Mouse (Mus musculus): ENCODE data around the gene Disp1. TPM values are rescaled to one million over a fixed set of nuclear protein-coding genes. Genes with fewer than 3 reads are reported as not detected.
A peak's percentile ranks its signal among the peaks of the same experiment; 100 is the strongest.

Gene Disp1
- polyA plus RNA-seq, 1 experiment from 2014 or later: 10.8 TPM

DNA sequence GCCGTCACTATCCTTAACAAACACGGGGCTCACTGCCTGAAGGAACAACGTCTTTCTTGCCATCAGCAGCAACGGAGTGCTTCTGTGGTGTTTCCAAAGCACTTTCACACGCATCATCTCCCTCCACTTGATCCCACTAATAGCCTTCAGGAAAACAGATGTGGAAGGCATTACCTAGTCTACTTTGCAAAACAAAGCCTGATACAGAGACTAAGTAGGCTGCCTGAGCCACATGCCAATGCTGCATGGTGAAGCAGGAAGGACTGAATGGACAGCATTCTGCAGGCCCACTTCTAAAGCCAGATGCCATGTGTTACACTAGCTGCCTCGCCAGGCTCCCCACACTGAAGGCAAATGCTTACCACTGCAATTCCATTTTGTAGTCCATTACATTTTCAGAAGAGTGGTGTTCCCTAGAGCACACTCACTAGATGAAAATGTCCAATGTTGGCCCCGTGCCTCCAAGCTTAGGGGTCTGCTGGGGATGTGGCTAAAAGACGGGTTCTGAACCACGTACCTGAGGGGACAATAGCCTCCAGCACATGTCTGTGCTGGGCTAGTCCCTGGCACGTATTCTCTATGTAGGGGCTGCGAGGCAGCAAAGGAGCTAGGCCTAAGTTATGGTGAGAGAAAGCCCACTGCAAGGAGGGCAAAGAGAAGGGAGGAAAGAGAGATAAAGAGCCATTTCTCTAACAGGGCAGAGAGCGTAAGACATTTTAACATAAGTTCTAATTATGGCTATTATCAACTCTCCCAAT, 80.6 kb downstream of the Disp1 start:
- Histone ChIP-seq H3K9me3 (no peaks in the 10 kb centered on the region), H3K36me3 (replicated peaks) (no peaks in the 10 kb centered on the region), H3K9ac (no peak overlapping the region), H3K27ac (0 out of 2 replicates have a peak overlapping the region, but pooled peaks have one; percentile 2), H3K27me3 (no peaks in the 10 kb centered on the region; the same call in 1 of the 2 replicates), H3K4me1 (peaks cover 43% of the 10 kb centered on the region), H3K4me3 (replicated peaks) (no peak overlapping the region), H3K4me2 (no peak overlapping the region)
- 46% methylated on average over 12 of the region's 12 CpGs for WGBS
- ATAC-seq (ENCODE audit: low FRiP score): peak; percentile 33; the same call in 1 of the 2 replicates

DNA sequence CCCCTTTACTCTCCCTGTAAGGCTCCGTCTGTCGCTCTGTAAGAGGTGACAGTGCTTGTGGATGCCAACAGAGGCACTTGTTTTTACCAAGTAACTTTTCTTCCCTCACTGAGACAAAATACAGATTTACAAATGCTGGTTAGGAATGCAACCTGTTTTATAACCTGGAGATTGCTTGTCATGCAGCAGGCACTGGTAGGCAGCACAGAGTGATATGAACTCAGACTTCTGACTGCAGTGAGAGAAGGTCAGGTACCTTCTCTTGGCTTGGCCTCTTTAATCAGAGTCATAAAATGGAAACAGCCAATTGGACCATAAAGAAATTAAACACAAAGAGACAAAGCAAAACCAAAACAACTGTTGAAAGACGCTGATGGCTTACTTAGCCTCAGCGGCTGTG, 83.2 kb downstream of the Disp1 start:
- WGBS: 55% methylated on average over 4 of the region's 4 CpGs

DNA sequence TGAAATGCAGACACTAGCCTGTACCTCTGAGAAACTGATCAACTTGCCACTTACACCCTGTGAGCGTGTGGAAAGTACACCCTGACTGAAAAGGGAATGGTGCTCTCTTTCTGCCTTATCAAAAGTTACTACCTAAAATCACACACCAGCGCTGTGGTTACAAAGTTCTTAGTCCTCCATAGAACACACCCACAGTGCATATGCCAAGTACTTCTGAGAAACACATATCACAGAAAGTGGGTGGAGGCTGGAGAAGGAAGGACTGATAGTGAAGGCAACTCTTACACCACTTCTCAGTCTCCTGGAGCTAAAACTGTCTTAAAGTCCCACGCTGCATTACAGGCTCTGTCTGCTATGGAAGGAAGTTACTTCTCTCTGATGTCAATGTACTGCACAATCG, 86.9 kb downstream of the Disp1 start:
- Histone ChIP-seq H3K9me3 (no peaks in the 10 kb centered on the region), H3K9ac (no peak overlapping the region), H3K27ac (no peak overlapping the region), H3K4me2 (no peak overlapping the region), H3K4me1 (peaks cover 18% of the 10 kb centered on the region), H3K36me3 (replicated peaks) (no peaks in the 10 kb centered on the region; the same call in 1 of the 2 replicates), H3K4me3 (replicated peaks) (no peak overlapping the region), H3K27me3 (no peaks in the 10 kb centered on the region; the same call in 1 of the 2 replicates)
- 94% methylated on average over 4 of the region's 4 CpGs for WGBS
- ATAC-seq (ENCODE audit: low FRiP score): no peak

More for the DNA sequence above, 83.2 kb downstream of the Disp1 start:
- Histone ChIP-seq H3K36me3 (replicated peaks) (no peaks in the 10 kb centered on the region; the same call in 1 of the 2 replicates), H3K27ac (no peak overlapping the region), H3K4me3 (replicated peaks) (no peak overlapping the region), H3K27me3 (no peaks in the 10 kb centered on the region; the same call in 1 of the 2 replicates), H3K4me1 (peaks cover 34% of the 10 kb centered on the region), H3K9me3 (no peaks in the 10 kb centered on the region), H3K4me2 (no peak overlapping the region), H3K9ac (no peak overlapping the region)
- no peak for ATAC-seq (ENCODE audit: low FRiP score)

DNA sequence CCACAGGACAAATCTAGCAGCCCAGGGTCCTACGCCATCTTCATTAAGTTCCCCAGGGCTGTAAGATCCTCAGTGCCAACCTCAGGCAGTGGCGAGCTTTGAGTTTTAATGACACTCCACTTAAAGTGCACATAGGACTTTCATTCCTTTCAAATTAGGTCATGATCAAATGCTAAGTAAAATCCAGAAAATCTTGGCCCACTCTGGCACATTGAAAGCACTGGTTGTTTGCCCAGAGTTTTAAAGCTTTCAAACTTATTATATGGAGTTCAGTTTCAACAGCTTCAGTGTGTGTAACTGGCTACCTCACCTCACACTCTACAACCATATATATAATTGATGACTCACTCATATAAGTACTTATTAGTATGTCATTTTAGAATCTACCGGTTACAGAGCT, 87.9 kb downstream of the Disp1 start:
- H3K4me2 ChIP-seq: no peak overlapping the region
- H3K4me1 ChIP-seq: peaks cover 15% of the 10 kb centered on the region
- H3K4me3 ChIP-seq (replicated peaks): no peak overlapping the region
- no peak overlapping the region for H3K27ac ChIP-seq
- 76% methylated on average over 3 of the region's 3 CpGs for whole genome bisulfite sequencing
- H3K9me3 ChIP-seq: no peaks in the 10 kb centered on the region
- no peaks in the 10 kb centered on the region; the same call in 1 of the 2 replicates for H3K27me3 ChIP-seq
- H3K36me3 ChIP-seq (replicated peaks): no peaks in the 10 kb centered on the region; the same call in 1 of the 2 replicates
- no peak for ATAC-seq (ENCODE audit: low FRiP score)
- H3K9ac ChIP-seq: no peak overlapping the region

DNA sequence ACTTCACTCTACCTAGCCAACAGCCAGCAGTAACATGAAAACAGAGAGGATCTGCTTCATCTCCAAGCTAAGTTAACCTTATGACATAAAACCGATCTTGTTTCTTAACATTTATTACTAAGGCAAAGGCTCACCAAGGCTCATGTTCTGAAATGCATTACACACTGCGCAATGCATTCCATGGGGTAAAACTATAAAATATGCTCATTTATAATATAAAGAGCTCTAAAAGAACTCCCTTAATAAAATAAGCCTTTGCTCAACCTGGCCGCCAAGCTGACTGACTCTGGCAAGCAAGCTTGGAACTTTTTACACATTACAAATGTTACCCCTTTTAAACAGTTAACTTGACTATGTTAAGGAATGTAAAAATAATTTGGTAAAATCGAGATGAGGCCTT, 94.1 kb downstream of the Disp1 start:
- Histone ChIP-seq H3K4me2 (no peak overlapping the region), H3K9ac (no peak overlapping the region), H3K27me3 (no peaks in the 10 kb centered on the region), H3K27ac (no peak overlapping the region), H3K4me1 (peaks cover 9% of the 10 kb centered on the region; the same call in 1 of the 2 replicates), H3K4me3 (replicated peaks) (no peak overlapping the region), H3K9me3 (no peaks in the 10 kb centered on the region), H3K36me3 (replicated peaks) (no peaks in the 10 kb centered on the region)
- no peak for ATAC-seq (ENCODE audit: low FRiP score)
- 85% methylated on average over 4 of the region's 4 CpGs for WGBS

DNA sequence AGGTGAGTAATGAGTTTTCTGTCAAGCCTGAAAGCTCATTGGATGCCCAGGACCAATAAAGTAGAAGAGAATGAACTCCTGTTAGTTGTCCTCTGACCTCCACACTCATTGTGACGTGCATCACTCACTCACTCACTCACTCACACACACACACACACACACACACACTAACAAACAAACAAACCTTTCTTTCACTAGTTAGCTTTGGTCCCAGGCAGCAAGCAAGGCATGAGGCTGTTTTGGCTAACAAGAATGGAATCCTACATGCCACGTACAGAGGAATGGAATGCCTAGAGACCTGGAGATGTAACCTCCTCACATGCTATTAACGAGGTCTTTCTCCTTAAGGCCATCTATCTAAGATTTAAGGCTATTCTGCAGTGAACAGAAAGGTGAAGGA, 97.6 kb downstream of the Disp1 start:
- Histone ChIP-seq H3K4me3 (replicated peaks) (no peak overlapping the region), H3K27ac (no peak overlapping the region), H3K4me2 (no peak overlapping the region), H3K9ac (no peak overlapping the region), H3K9me3 (no peaks in the 10 kb centered on the region), H3K27me3 (no peaks in the 10 kb centered on the region), H3K4me1 (0 out of 2 replicates have a peak, but pooled peaks cover 3% of the 10 kb centered on the region), H3K36me3 (replicated peaks) (no peaks in the 10 kb centered on the region)
- ATAC-seq (ENCODE audit: low FRiP score): no peak
- 44% methylated on average over 3 of the region's 3 CpGs for WGBS

DNA sequence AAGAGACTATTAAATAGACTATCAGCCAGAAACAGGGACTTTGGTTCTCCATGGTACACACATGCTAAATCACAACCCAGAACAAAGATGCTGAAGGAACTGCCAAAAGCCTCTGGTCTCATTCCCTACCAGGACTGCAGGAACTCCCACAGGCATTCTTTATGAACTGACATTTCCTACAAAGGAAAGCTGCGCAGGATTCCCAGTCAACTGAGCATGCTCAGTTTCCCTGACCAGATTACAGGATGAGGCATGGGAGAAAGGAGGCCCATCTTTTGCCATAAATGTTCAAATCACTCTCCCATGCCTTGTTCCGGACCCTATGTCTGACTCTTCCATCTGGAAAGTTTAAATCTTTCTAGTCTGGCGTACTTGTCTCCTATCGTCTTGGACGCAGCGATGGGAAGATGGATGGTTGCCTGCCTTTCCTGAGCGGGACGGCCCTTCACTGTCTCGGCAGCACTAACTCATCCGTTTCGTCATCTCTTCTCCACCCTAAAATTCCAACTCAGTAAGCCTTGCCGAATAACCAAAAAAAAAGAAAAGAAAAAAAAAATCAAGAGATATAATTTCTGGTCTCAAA, 100.9 kb downstream of the Disp1 start:
- ATAC-seq (ENCODE audit: low FRiP score): no peak
- Histone ChIP-seq H3K9ac (no peak overlapping the region), H3K4me2 (no peak overlapping the region), H3K36me3 (replicated peaks) (no peaks in the 10 kb centered on the region), H3K4me3 (replicated peaks) (no peak overlapping the region), H3K27me3 (no peaks in the 10 kb centered on the region), H3K9me3 (no peaks in the 10 kb centered on the region), H3K4me1 (peaks cover 18% of the 10 kb centered on the region), H3K27ac (no peak overlapping the region)
- 96% methylated on average over 12 of the region's 12 CpGs for WGBS

DNA sequence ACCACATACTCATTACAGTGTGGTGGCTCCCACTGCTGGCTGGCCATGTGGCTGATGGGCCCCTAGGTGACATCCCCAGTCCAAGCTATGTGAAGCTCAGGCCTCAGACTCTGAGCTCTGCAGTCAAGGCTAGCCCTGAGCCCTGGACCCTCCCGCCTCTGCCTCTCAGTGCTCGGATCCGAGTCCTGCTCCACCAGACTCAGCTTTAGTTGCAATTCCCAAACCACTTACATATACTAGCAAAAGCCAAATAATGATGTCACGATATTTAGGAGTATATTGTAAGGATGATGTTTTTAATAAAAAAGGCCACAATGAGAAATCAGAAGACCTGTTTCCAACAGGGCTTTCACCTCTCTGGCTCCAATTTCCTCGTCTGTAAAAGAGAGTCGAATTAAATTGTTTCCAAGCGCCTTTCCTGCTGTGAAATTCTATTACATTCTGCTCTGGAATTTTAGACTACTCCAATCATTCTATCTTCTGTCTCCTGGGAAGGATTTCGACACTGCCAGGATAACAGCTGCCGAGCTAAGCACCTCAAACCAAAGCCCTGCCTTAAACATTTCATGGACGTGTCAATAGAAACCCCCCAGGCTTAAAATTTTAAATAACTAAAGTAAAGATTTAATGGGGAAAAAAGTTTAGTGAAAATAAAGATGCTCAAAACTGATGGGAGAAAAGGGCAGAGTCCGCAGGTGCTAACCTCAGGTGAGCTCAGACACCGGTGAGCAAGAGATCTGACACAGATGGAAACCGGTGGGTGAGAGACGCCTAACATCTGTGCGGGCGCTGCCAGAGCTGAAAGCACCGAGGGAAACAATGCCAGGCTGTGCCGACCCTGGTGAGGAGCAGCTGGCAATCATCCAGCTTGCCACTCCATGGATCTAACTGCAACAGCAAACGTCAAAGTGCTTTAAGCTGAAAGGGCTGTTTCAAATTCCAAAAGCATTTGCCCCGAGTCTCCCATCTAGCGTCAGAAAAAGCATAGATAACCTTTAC, 103.2 kb downstream of the Disp1 start:
- Histone ChIP-seq H3K4me3 (replicated peaks) (no peak overlapping the region), H3K9ac (no peak overlapping the region), H3K4me1 (peaks cover 26% of the 10 kb centered on the region), H3K27me3 (no peaks in the 10 kb centered on the region), H3K27ac (0 out of 2 replicates have a peak overlapping the region, but pooled peaks have one; percentile 46), H3K9me3 (no peaks in the 10 kb centered on the region), H3K36me3 (replicated peaks) (no peaks in the 10 kb centered on the region), H3K4me2 (no peak overlapping the region)
- WGBS: 48% methylated on average over 21 of the region's 21 CpGs
- ATAC-seq (ENCODE audit: low FRiP score): peak; percentile 41; the same call in 1 of the 2 replicates

DNA sequence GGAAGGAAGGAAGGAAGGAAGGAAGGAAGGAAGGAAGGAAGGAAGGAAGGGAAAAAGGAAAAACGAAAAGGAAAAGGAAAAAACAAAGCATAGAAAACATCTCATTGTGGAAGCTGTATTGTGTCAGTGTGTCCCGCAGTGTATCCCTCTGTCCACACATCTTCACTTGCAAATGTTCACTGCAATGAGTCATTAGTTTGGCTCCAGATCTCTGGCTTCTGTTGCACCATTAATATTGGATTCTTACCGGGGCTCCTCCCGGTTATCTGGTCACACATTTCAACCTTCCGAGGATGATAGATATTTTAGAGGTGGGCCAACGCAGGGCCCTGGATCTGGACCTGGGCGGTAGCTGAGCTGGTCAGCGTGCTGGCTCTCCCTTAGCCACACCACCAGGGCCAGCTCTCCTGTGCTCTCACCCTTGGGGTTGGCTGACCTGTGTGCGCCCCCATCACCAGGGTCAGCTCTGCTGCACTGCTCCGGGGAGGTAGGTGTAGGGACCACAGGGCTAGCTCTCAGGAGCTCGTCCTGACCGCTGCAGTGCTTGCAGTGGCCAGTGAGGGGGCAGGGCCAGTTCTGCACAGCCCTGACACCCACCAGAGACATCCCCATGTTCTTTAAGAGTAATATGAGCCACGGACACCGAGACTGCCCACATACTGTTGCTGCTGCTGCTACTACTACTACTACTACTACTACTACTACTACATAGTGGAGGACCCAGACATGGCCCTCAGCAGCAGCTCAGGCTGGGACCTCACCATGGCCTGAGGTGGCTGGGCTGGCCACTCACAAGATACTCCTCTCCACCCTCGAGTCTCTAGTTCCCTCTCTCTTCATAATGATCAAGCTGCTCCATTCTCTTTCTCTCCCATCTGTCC, 104.1 kb downstream of the Disp1 start:
- H3K36me3 ChIP-seq (replicated peaks): no peaks in the 10 kb centered on the region
- H3K27me3 ChIP-seq: no peaks in the 10 kb centered on the region
- H3K4me2 ChIP-seq: no peak overlapping the region
- no peaks in the 10 kb centered on the region for H3K9me3 ChIP-seq
- H3K4me3 ChIP-seq (replicated peaks): no peak overlapping the region
- 84% methylated on average over 15 of the region's 15 CpGs for WGBS
- H3K27ac ChIP-seq: 0 out of 2 replicates have a peak overlapping the region, but pooled peaks have one; percentile 46
- no peak overlapping the region for H3K9ac ChIP-seq
- H3K4me1 ChIP-seq: peaks cover 26% of the 10 kb centered on the region
- peak; percentile 55; the same call in 1 of the 2 replicates for ATAC-seq (ENCODE audit: low FRiP score)

DNA sequence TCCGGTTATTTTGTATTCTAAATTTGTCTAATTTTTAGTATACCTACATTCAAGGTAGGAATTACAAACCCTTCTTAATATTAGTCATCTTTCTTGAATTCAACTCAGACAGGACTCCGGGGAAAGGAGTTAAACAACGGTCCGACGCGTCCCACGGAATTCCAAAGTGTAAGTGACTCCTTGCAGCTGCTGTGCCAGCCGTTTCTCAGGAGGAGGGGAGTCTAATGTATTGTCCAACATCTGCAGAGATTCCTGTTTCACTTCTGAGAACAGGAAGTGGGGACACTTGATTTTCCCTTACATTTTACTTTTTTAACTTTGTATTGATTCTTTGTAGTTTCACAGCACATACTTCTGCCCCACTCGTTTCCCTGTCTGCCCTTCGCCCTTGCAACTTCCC, 104.9 kb downstream of the Disp1 start:
- H3K27me3 ChIP-seq: no peaks in the 10 kb centered on the region
- H3K27ac ChIP-seq: no peak overlapping the region
- no peak for ATAC-seq (ENCODE audit: low FRiP score)
- H3K9ac ChIP-seq: no peak overlapping the region
- H3K4me1 ChIP-seq: peaks cover 26% of the 10 kb centered on the region
- WGBS: 71% methylated on average over 10 of the region's 10 CpGs
- no peak overlapping the region for H3K4me3 ChIP-seq (replicated peaks)
- H3K9me3 ChIP-seq: no peaks in the 10 kb centered on the region
- no peaks in the 10 kb centered on the region for H3K36me3 ChIP-seq (replicated peaks)
- no peak overlapping the region for H3K4me2 ChIP-seq

DNA sequence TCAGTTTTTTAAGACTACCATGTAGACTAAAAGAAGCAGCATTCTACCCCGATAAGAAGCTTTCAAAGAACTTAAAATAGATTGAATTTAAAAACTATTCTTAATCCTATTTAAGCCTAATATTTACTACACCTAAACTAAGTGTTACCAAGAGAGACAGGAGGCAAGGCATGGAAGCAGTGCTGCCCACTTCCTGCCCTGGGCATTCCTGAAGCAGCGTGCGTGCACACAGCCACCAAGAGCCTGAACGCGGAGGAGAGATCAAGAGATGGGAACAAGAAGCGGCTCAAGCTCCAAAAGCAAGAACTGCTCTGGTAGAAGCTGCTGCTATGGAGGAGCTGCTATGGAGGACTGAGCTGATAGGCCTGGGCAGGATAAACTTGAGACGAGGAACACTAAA, 106.2 kb downstream of the Disp1 start:
- Histone ChIP-seq H3K4me1 (peaks cover 26% of the 10 kb centered on the region), H3K4me3 (replicated peaks) (no peak overlapping the region), H3K9ac (no peak overlapping the region), H3K27ac (no peak overlapping the region), H3K27me3 (no peaks in the 10 kb centered on the region), H3K9me3 (no peaks in the 10 kb centered on the region), H3K4me2 (no peak overlapping the region), H3K36me3 (replicated peaks) (no peaks in the 10 kb centered on the region)
- WGBS: 87% methylated on average over 7 of the region's 7 CpGs
- ATAC-seq (ENCODE audit: low FRiP score): no peak
